Mouse (Mus musculus) embryonic facial prominence, embryonic 11.5 days (tissue): ENCODE measurements around the gene Morc3. TPM values are rescaled to one million over a fixed set of nuclear protein-coding genes. Genes with fewer than 3 reads are reported as not detected.

Experiments
- ATAC-seq: fragments of 200-750 bp; cut with Nextera tagmentation; replicated peaks from 2 replicates; pipeline ENCODE4 v1.8.0; 2017; ENCODE audit warnings: low read depth; ENCODE audit not compliant: insufficient number of reproducible peaks, low FRiP score, low TSS enrichment
- DNase-seq: peaks from one replicate; pipeline ENCODE4 v3.0.0-alpha.2; 2015; ENCODE audit warnings: low spot score
- H3K27ac ChIP-seq: fragments of 300-500 bp; sonication (generic); replicated peaks from 2 replicates; pipeline ENCODE4 v1.5.1; 2014; ENCODE audit warnings: mild to moderate bottlenecking, low read depth, low read length, control low read depth
- H3K27me3 ChIP-seq: fragments of 300-500 bp; sonication (generic); 2 replicates; pipeline ENCODE4 v1.6.1; 2014; ENCODE audit warnings: mild to moderate bottlenecking, low read length, moderate library complexity, mixed read lengths; ENCODE audit not compliant: control insufficient read depth, insufficient read depth
- H3K36me3 ChIP-seq: fragments of 300-500 bp; sonication (generic); replicated peaks from 2 replicates; pipeline ENCODE4 v1.6.1; 2014; ENCODE audit warnings: low read depth, mild to moderate bottlenecking, low read length, moderate library complexity, mixed read lengths; ENCODE audit not compliant: control insufficient read depth, insufficient read depth
- H3K4me1 ChIP-seq: fragments of 300-500 bp; sonication (generic); 2 replicates; pipeline ENCODE4 v1.6.1; 2014; ENCODE audit warnings: low read length, mixed read lengths; ENCODE audit not compliant: control insufficient read depth, insufficient read depth
- H3K4me2 ChIP-seq: fragments of 300-500 bp; sonication (generic); 2 replicates; pipeline ENCODE4 v1.6.1; 2014; ENCODE audit warnings: low read depth, mild to moderate bottlenecking, control low read depth, low read length, moderate library complexity
- H3K4me3 ChIP-seq: fragments of 300-500 bp; sonication (generic); 2 replicates; pipeline ENCODE4 v1.5.1; 2014; ENCODE audit warnings: low read depth, low read length, control low read depth
- H3K9ac ChIP-seq: fragments of 300-500 bp; sonication (generic); replicated peaks from 2 replicates; pipeline ENCODE4 v1.6.1; 2014; ENCODE audit warnings: mild to moderate bottlenecking, control low read depth, low read length
- H3K9me3 ChIP-seq: fragments of 300-500 bp; sonication (generic); replicated peaks from 2 replicates; pipeline ENCODE4 v1.6.1; 2016; ENCODE audit warnings: mild to moderate bottlenecking, low read length, inconsistent platforms, mixed read lengths; ENCODE audit not compliant: control insufficient read depth
- WGBS: fragments of 180-500 bp; shearing (Covaris S2); extraction: QIAGEN DNeasy Blood & Tissue Kit; methylation state at CpG from one replicate; pipeline ENCODE4 v1.1.7; 2014; 5-methylcytosine and 5-hydroxymethylcytosine counted together
- polyA plus RNA-seq: library from polyadenylated mRNA; unstranded; fragments of >200 nt; fragmentation: Nextera tagmentation; extraction: Ambion mirVana; gene quantifications from 2 replicates; pipeline ENCODE4 v1.2.1, GENCODE M21; 2014

Gene Morc3
- polyA plus RNA-seq, 1 experiment from 2014 or later = 33.2 TPM

GRCm38 (mm10) chr16:93794845-93795244, 37.1 kb upstream of the Morc3 start:
- Histone ChIP-seq H3K4me3 (no peak overlapping the region), H3K27me3 (no peaks in the 10 kb centered on the region), H3K9ac (no peak overlapping the region), H3K9me3 (no peaks in the 10 kb centered on the region), H3K4me2 (no peak overlapping the region), H3K36me3 (no peaks in the 10 kb centered on the region; the same call in 1 of the 2 replicates), H3K27ac (no peak overlapping the region), H3K4me1 (peaks cover 2% of the 10 kb centered on the region)
- WGBS = 74% methylated on average over 5 of the region's 5 CpGs
- DNase-seq = no peak
- no peak for ATAC-seq

- Histone ChIP-seq H3K27ac (no peak overlapping the region), H3K4me3 (no peak overlapping the region), H3K9ac (no peak overlapping the region), H3K36me3 (no peaks in the 10 kb centered on the region; the same call in 1 of the 2 replicates), H3K4me1 (peaks cover 2% of the 10 kb centered on the region), H3K4me2 (no peak overlapping the region), H3K9me3 (no peaks in the 10 kb centered on the region), H3K27me3 (no peaks in the 10 kb centered on the region)
- ATAC-seq = no peak
- WGBS = 95% methylated on average over 5 of the region's 5 CpGs
- no peak for DNase-seq
Observed at GRCm38 (mm10) chr16:93795391-93795790, 36.5 kb upstream of the Morc3 start.

GRCm38 (mm10) chr16:93797021-93797840, 34.7 kb upstream of the Morc3 start:
- Histone ChIP-seq H3K27me3 (no peaks in the 10 kb centered on the region), H3K4me3 (no peak overlapping the region), H3K4me1 (no peaks in the 10 kb centered on the region), H3K9ac (no peak overlapping the region), H3K4me2 (no peak overlapping the region), H3K27ac (no peak overlapping the region), H3K36me3 (no peaks in the 10 kb centered on the region; the same call in 1 of the 2 replicates), H3K9me3 (no peaks in the 10 kb centered on the region)
- 83% methylated on average over 12 of the region's 12 CpGs for WGBS
- DNase-seq (no peak), ATAC-seq (no peak)

DNA sequence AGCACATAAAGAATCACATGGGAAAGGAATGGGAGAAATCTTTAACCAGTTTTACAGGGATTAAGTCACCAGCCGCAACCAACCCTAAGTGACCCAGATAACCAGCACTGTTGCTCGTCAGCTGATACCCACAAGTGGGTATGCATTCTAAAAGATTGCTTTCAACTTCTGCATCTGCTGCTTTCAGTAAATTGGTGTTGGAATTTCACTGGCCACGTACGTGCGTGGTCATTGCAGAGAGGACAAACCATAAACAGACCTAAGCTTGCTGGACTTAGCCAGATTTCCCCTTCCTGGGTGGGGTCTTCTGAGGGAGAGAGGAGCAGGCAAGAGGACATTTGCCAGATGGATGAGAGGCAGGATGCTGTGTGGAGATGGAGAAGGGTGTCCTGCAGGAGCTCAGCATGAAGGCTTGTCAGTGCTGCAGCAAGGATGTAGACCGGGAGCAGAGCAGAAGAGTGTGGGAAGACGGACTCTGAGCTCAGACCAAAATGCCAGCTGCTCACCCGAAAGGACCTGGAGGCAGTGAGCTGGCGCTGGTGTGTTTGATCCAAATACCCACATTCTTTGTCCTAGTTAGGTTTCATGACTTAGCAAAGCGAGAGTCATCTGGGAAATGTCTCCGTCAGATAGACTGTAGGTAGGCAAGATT, 34.0 kb upstream of the Morc3 start:
- WGBS = 80% methylated on average over 11 of the region's 11 CpGs
- no peak for DNase-seq

GRCm38 (mm10) chr16:93798623-93799022, 33.3 kb upstream of the Morc3 start:
- no peak overlapping the region for H3K4me3 ChIP-seq
- no peaks in the 10 kb centered on the region for H3K4me1 ChIP-seq
- 70% methylated on average over 5 of the region's 5 CpGs for WGBS
- ATAC-seq (no peak), DNase-seq (no peak)
- no peak overlapping the region for H3K4me2 ChIP-seq
- H3K36me3 ChIP-seq = no peaks in the 10 kb centered on the region; the same call in 1 of the 2 replicates
- H3K27me3 ChIP-seq = no peaks in the 10 kb centered on the region
- H3K9ac ChIP-seq = no peak overlapping the region
- H3K9me3 ChIP-seq = no peaks in the 10 kb centered on the region
- H3K27ac ChIP-seq = no peak overlapping the region

More for the DNA sequence above, 34.0 kb upstream of the Morc3 start:
- ATAC-seq = no peak
- Histone ChIP-seq H3K4me1 (no peaks in the 10 kb centered on the region), H3K9me3 (no peaks in the 10 kb centered on the region), H3K4me2 (no peak overlapping the region), H3K9ac (no peak overlapping the region), H3K36me3 (no peaks in the 10 kb centered on the region; the same call in 1 of the 2 replicates), H3K27me3 (no peaks in the 10 kb centered on the region), H3K27ac (no peak overlapping the region), H3K4me3 (no peak overlapping the region)

GRCm38 (mm10) chr16:93799071-93799470, 32.9 kb upstream of the Morc3 start:
- Histone ChIP-seq H3K4me2 (no peak overlapping the region), H3K4me3 (no peak overlapping the region), H3K27me3 (no peaks in the 10 kb centered on the region), H3K9me3 (no peaks in the 10 kb centered on the region), H3K9ac (no peak overlapping the region), H3K36me3 (no peaks in the 10 kb centered on the region; the same call in 1 of the 2 replicates), H3K27ac (no peak overlapping the region), H3K4me1 (no peaks in the 10 kb centered on the region)
- WGBS = 78% methylated on average over 3 of the region's 3 CpGs
- DNase-seq (no peak), ATAC-seq (no peak)

GRCm38 (mm10) chr16:93799936-93800335, 32.0 kb upstream of the Morc3 start:
- Histone ChIP-seq H3K4me1 (no peaks in the 10 kb centered on the region), H3K27me3 (no peaks in the 10 kb centered on the region), H3K9me3 (no peaks in the 10 kb centered on the region), H3K9ac (no peak overlapping the region), H3K4me2 (no peak overlapping the region), H3K36me3 (no peaks in the 10 kb centered on the region; the same call in 1 of the 2 replicates), H3K4me3 (no peak overlapping the region), H3K27ac (no peak overlapping the region)
- ATAC-seq = no peak
- DNase-seq = no peak
- WGBS = 95% methylated on average over 16 of the region's 16 CpGs

- Histone ChIP-seq H3K4me3 (no peak overlapping the region), H3K36me3 (no peaks in the 10 kb centered on the region; the same call in 1 of the 2 replicates), H3K9ac (no peak overlapping the region), H3K4me2 (no peak overlapping the region), H3K27ac (no peak overlapping the region), H3K9me3 (no peaks in the 10 kb centered on the region), H3K27me3 (no peaks in the 10 kb centered on the region), H3K4me1 (peaks cover 3% of the 10 kb centered on the region; the same call in 1 of the 2 replicates)
- ATAC-seq (no peak), DNase-seq (no peak)
- WGBS = 88% methylated on average over 6 of the region's 6 CpGs
Observed at GRCm38 (mm10) chr16:93807167-93807566, 24.8 kb upstream of the Morc3 start.
